Mouse (Mus musculus): ENCODE measurements at regions not wholly inside any gene's neighbourhood (a gene's known extent, or its start where the extent isn't known, plus 50 kb on each side); places are given as distances from the start of the nearest gene placed in this dataset.

DNA sequence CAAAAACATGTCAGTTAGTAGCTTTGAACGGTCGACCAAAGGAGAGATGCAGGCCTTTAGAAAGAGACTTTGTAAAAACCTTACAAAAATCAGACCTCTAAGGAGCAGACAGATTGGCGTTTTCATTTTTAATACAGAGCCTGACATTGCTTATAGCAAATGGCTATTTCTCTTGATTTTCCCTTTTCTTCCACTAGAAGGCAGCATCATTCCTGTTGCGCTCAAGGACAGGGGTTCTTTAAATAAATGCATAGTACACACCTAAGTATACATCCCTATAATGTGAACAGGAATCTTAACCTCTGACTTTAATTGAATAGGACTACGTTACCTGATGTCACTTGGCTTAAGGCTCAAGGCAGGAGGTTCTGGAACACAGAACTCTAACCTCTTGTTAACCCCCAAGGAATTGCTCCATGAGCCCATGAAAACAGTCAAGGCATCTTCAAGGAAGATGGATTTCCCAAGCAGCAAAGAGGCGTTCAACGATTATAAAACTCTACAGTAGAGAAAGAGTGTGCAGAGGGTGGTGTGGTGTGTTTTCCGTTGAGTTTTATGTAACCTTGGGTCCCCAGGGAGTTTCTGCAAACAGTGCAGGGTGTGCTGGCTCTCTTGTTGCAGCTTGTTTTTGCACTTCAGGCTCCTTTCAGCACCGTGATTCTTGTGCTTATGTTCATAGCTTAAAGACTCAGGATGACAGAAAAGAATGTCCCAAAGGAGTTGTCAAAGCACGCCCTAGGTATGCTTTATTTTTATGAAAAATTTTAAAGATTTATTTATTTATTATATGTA is 124.1 kb upstream of the Zfp648 start:
- DNase-seq (ENCODE audit: extremely low spot score, low read depth, low spot score) = no peak

DNA sequence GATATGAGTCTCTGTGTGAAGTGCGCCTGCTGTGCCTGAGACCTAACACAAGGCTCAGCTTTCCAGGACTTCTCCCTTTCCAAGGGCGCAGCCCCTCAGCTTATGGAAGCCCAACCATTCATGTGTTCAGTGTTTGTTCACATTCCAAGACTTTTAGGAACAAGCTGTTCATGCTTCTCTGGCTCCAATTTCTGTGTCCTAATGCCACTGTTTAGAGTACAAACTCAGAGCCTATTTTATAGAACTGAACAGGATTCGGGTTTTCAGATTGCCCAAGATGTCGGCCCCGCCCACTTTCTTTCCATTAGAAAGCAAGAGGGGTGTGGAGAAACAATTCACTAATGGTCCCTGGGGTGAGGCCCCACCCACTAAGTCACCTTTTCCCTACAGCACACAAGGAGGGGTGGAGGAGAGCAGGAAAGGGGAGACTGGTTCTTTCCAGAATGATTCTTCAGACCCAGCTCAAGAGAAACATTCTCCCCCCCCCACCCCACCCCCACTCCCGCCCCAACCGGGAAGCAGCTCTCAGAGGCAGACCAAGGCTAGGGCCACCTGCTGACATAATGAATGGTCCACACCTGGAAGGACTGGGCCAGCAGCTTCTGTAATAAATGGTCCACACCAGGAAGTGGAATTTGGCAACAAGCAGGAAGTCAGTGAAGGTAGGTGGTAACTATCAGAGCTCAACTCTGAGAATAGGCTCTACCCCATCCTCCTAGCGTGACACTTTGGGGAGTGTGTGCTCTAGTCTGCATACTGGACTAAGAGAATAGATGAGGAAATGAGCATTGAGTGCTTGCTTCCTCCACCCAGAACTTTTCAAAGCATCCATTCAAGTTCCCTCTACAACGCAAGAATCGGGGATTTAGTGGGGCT is 120.2 kb upstream of the Zfp648 start:
- DNase-seq (ENCODE audit: extremely low spot score, low read depth, low spot score) = no peak

- DNase-seq (ENCODE audit: extremely low spot score, low read depth, low spot score) = no peak
Measured at GRCm38 (mm10) chr1:154086145-154086544, 114.8 kb upstream of the Zfp648 start.

GRCm38 (mm10) chr1:154089815-154090214 is 111.2 kb upstream of the Zfp648 start:
- DNase-seq (ENCODE audit: extremely low spot score, low read depth, low spot score) = no peak

- no peak for DNase-seq (ENCODE audit: extremely low spot score, low read depth, low spot score)
Measured at GRCm38 (mm10) chr1:154090521-154091490, 110.2 kb upstream of the Zfp648 start.

DNA sequence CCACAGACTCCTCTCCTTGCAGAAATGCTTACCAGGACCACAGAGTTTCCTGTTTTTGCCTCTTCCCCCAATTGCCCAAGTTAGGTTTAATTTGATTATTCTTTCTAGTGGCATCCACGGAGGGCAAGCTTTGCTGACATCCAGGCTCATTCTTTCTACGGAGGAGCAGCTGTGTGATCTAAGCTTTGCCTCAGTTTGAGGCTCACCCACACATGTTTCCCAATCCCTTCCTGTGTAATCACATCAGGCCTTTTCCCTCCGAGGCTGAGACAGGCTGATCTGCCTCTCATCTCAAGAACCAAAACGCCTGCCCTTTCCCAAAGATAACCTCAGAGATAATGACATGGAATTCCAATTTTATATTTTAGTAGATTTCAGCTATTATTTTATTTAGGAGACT is 107.4 kb upstream of the Zfp648 start:
- DNase-seq (ENCODE audit: extremely low spot score, low read depth, low spot score) = no peak

- DNase-seq (ENCODE audit: extremely low spot score, low read depth, low spot score) = no peak
Measured at GRCm38 (mm10) chr1:154094357-154094756, 106.6 kb upstream of the Zfp648 start.

GRCm38 (mm10) chr1:154096113-154096512 is 104.9 kb upstream of the Zfp648 start:
- no peak for DNase-seq (ENCODE audit: extremely low spot score, low read depth, low spot score)

DNA sequence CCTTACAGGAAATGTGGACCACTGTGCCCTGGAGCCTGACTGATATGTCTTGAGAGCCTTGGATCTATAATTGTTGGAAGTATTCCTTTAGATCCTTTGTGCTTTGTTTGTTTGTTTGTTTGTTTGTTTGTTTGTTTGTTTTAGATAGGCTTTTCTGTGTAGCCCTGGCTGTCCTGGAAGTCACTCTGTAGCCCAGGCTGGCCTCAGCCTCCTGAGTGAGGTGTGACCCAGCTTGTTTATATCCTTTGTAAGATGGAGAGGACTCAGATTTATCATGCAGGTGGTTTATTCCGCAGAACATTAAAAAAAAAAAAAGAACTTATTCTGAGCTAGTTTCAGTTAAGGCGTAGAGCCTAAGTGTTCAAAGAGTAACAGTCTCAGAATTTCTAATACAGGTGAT is 104.1 kb upstream of the Zfp648 start:
- DNase-seq (ENCODE audit: extremely low spot score, low read depth, low spot score) = no peak

DNA sequence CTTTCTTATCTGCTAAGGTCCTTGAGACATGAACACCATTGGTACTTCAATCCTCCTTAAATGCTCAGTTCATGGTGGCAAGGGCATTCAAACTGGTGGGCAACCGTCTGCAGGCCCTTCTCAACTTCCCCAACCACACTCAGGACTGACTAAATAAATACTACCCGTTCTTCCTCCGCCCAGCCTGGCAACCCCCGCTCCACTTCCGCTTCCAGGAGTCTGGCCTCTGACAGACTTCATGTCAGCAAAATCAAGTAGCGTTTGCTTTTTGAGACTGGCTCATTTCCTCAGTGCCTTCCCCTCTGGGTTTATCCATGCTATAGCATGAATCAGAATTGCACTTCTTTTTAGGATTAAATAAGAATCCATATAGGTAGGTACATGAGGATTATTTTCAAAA is 103.3 kb upstream of the Zfp648 start:
- no peak for DNase-seq (ENCODE audit: extremely low spot score, low read depth, low spot score)

- no peak for DNase-seq (ENCODE audit: extremely low spot score, low read depth, low spot score)
Measured at GRCm38 (mm10) chr1:154100556-154100955, 100.4 kb upstream of the Zfp648 start.

GRCm38 (mm10) chr1:154101433-154101832 is 99.6 kb upstream of the Zfp648 start:
- DNase-seq (ENCODE audit: extremely low spot score, low read depth, low spot score) = no peak

DNA sequence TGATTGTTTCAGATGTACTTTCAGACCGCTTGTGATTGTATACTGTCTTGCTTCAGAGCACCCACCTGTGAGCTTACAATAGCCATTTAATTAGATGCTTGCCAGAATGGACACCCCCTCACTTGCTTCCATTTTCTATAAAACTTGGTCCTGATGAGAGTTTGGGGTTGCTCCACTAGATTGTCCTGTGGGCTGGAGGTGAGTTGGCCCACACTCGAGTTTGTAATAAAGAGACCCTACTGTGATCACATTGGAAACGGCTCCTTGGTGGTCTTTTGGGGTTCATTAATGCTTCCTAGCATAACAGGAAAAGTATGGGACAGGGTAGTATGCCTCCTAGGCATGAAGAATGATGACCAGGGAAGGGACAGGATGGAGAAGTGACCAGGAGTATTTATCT is 98.8 kb upstream of the Zfp648 start:
- no peak for DNase-seq (ENCODE audit: extremely low spot score, low read depth, low spot score)

GRCm38 (mm10) chr1:154102871-154103596 is 98.0 kb upstream of the Zfp648 start:
- no peak for DNase-seq (ENCODE audit: extremely low spot score, low read depth, low spot score)

GRCm38 (mm10) chr1:154103597-154103923 is 97.4 kb upstream of the Zfp648 start:
- DNase-seq (ENCODE audit: extremely low spot score, low read depth, low spot score) = no peak

DNA sequence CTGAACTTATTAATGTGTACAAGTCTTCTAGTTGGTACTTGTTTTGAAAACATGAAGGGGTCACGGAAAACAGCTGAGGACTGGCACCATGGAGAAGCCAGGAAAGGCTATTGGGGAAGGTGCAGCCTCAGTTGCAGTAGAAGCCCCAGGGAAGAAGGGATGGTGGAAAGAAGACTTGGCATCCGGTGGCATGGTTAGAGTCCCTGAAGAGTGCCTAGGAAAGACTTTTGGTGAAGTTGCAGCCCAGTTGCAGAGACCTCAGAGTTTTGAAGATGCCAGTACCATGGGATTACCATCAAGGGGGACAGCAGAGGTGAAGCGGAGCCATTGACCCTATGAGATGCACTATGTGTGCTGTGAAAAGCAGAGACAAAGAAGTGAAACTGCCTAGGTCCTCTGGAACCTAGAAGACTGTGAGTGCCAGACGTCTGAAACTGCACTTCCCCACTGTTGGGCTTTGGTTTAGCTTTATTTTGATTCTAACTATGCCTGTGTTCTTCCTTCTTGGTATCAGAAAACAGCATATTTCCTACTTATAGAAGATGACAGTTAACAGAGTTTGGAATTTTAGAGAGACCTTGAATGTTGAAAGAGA is 96.9 kb upstream of the Zfp648 start:
- no peak for DNase-seq (ENCODE audit: extremely low spot score, low read depth, low spot score)

DNA sequence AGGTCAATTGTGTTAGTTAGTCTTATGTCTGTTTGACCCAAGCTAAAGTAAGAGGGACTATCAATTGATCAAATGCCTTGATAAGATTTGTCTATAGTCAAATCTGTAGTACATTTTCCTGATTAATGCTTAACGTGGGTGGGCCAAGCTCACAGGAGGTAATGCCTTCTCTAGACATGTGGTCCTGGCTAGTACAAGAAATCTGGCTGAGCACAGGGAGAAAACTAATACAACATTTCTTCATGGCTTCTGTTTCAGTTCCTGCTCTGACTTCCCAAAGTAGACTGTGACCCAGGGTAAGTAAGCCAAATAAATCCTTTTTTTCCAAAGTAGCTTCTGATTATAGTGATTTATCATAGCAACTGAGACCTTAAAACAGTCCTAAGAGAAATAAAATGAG is 96.2 kb upstream of the Zfp648 start:
- DNase-seq (ENCODE audit: extremely low spot score, low read depth, low spot score) = no peak

DNA sequence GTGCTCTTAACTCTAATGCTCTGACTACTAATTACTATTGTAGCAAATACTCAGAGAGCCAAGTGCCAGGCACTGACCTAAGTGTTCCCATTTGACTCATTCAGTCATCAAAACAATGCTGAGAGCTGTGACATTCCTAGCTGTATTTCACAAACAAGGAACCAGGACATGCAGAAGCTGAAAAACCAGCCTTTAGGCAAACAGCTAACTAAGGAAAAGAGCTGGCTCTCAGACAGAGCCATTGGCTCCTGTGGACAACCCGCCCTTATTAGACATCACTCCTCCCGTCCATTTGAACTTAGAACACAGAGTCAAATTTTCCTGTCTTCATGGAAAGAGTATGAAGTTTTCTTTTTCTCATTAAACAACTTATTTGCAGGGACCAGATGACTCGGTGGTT is 88.5 kb upstream of the Zfp648 start:
- no peak for DNase-seq (ENCODE audit: extremely low spot score, low read depth, low spot score)

GRCm38 (mm10) chr1:154113291-154114050 is 87.5 kb upstream of the Zfp648 start:
- no peak for DNase-seq (ENCODE audit: extremely low spot score, low read depth, low spot score)
